Mouse (Mus musculus) ES-E14 (cell line): ENCODE measurements at regions not wholly inside any gene's neighbourhood (a gene's known extent, or its start where the extent isn't known, plus 50 kb on each side); places are given as distances from the start of the nearest gene placed in this dataset.

Experiments used
- DNase-seq: peaks from one replicate; pipeline ENCODE4 v3.0.0-alpha.2; 2013; ENCODE audit warnings: low read depth, low spot score
- H3K27ac ChIP-seq: 2 replicates; pipeline ENCODE4 v1.5.1; 2012; ENCODE audit warnings: low read depth, mild to moderate bottlenecking, low read length, moderate library complexity, mixed read lengths; ENCODE audit not compliant: poor library complexity, insufficient read depth, severe bottlenecking
- H3K36me3 ChIP-seq: 2 replicates; pipeline ENCODE4 v1.6.1; 2012; ENCODE audit warnings: mild to moderate bottlenecking, low read length, moderate library complexity, mixed read lengths; ENCODE audit not compliant: control insufficient read depth, poor library complexity, insufficient read depth, severe bottlenecking
- H3K4me1 ChIP-seq, 2 experiments: fragments of 150-350 bp in 1 of 2; sonication (generic) in 1 of 2; 2 replicates each; pipeline ENCODE4 v1.6.1; 2012; ENCODE audit warnings: low read length in 2 of 2, mild to moderate bottlenecking in 1 of 2, mixed read lengths in 1 of 2; ENCODE audit not compliant: control insufficient read depth in 2 of 2, insufficient read depth in 2 of 2, poor library complexity in 1 of 2
- H3K4me3 ChIP-seq, 2 experiments: fragments of 150-350 bp in 1 of 2; sonication (generic) in 1 of 2; 2 replicates each; pipeline ENCODE4 v1.5.1; 2012; ENCODE audit warnings: low read length in 2 of 2, low read depth in 1 of 2, mild to moderate bottlenecking in 1 of 2, mixed read lengths in 1 of 2; ENCODE audit not compliant: insufficient read depth in 1 of 2, poor library complexity in 1 of 2, severe bottlenecking in 1 of 2
- H3K9ac ChIP-seq: 2 replicates; pipeline ENCODE4 v1.6.1; 2012; ENCODE audit warnings: low read depth, mild to moderate bottlenecking, low read length, mixed read lengths; ENCODE audit not compliant: poor library complexity, insufficient read depth, severe bottlenecking
- H3K9me3 ChIP-seq: fragments of 150-350 bp; sonication (generic); 2 replicates; pipeline ENCODE4 v1.6.1; 2012; ENCODE audit warnings: low read depth, mild to moderate bottlenecking, low read length; ENCODE audit not compliant: control insufficient read depth, insufficient read depth
- CHD2 ChIP-seq: IDR thresholded peaks from 2 replicates; pipeline ENCODE4 v1.6.1; 2014; ENCODE audit warnings: mild to moderate bottlenecking, low read depth, low read length, inconsistent platforms
- HCFC1 ChIP-seq: IDR thresholded peaks from 2 replicates; pipeline ENCODE4 v1.6.1; 2012; ENCODE audit warnings: low read length, inconsistent platforms, borderline replicate concordance; ENCODE audit not compliant: insufficient read depth
- MAFK ChIP-seq: IDR thresholded peaks from 2 replicates; pipeline ENCODE4 v1.6.1; 2014; ENCODE audit warnings: mild to moderate bottlenecking, low read depth, low read length, inconsistent platforms; ENCODE audit not compliant: insufficient read depth
- ZC3H11A ChIP-seq: IDR thresholded peaks from 2 replicates; pipeline ENCODE4 v1.6.1; 2012; ENCODE audit warnings: low read depth, mild to moderate bottlenecking, inconsistent platforms, low read length, borderline replicate concordance
- ZNF384 ChIP-seq: IDR thresholded peaks from 2 replicates; pipeline ENCODE4 v1.6.1; 2012; ENCODE audit warnings: low read depth, low read length, inconsistent platforms
- in situ Hi-C, 2 experiments: fragments of 600-800 bp; cut with MboI; formaldehyde crosslinking; loops; one replicate each; pipeline ENCODE4 v1.15.1; 2025; ENCODE audit warnings: low sequenced_read_pairs in 2 of 2, inconsistent platforms in 1 of 2; ENCODE audit not compliant: unreplicated experiment in 2 of 2

DNA sequence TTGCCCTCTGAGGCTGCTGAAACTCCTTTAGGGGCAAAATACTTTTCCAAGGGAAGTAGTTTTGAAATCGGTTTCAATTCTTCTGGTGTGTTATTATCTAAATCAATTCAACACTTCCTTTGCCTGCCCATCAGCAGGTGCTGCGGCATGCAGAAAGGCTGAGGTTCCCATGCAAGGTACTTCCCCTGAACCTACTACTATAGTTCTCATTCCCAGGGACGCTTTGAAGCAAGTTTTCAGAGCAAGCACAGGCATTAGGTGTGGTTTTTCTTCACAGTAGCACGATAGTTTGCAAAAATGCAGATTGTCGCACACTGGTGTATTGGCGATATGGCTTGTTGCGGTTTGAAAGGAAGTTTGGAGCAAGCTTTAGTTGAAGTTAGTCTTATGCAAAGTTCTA is 183.5 kb upstream of the Erbb4 start:
- Histone ChIP-seq H3K36me3 (no peaks in the 10 kb centered on the region), H3K4me3 (no peak overlapping the region), H3K9me3 (no peaks in the 10 kb centered on the region), H3K9ac (no peak overlapping the region), H3K4me1 (no peaks in the 10 kb centered on the region), H3K27ac (no peak overlapping the region)
- in situ Hi-C loops = no loop called here
- no peak for DNase-seq
- TF ChIP-seq ZC3H11A (no peak), ZNF384 (no peak), CHD2 (no peak), HCFC1 (no peak), MAFK (no peak)

DNA sequence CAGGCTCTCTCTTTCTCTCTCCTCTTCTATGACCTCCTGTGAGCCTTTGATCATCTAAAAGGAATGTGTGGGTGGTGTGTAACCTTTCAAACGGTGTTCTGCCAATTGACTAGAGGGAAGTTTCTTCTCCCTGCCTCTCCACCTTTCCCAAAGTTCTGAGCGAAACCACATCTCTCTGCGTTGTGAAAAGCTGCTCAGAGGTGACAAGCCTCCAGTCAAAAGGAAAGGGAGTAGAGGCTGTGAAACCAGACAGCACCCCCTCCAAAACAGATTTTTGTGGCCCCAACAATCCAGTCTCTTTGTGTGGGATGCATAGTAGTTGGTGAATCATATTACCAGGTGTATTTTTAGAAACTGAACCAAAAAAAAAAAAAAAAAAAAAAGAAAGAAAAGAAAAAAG is 178.5 kb upstream of the Erbb4 start:
- Histone ChIP-seq H3K27ac (no peak overlapping the region), H3K9me3 (no peaks in the 10 kb centered on the region), H3K36me3 (no peaks in the 10 kb centered on the region), H3K4me3 (no peak overlapping the region), H3K9ac (no peak overlapping the region), H3K4me1 (no peaks in the 10 kb centered on the region)
- in situ Hi-C loops = no loop called here
- TF ChIP-seq ZC3H11A = no peak
- TF ChIP-seq MAFK = no peak
- TF ChIP-seq HCFC1 = no peak
- TF ChIP-seq CHD2 = no peak
- no peak for TF ChIP-seq ZNF384
- DNase-seq = no peak

DNA sequence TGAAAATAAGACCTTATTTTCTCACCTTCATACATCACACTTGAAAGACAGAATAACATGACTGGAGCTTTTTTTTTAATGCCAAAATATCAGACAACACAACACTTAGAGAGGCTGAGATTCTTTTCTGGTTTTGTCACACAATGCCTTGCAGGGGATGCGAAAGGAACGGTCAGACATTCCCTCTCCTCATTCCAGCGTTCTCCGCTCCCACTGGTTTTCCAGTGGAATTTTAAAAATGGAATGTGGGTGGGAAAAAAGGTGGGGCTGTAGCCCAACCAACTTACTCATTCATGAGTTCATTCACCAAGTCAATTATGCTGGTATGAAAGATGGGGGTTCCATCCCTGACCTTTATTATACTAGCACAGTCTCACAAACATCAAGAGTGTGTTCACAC is 169.6 kb upstream of the Erbb4 start:
- H3K4me3 ChIP-seq = no peak overlapping the region
- DNase-seq = no peak
- H3K9me3 ChIP-seq = no peaks in the 10 kb centered on the region
- in situ Hi-C loops = no loop called here
- no peak overlapping the region for H3K27ac ChIP-seq
- no peaks in the 10 kb centered on the region for H3K4me1 ChIP-seq
- TF ChIP-seq CHD2 = no peak
- no peak for TF ChIP-seq HCFC1
- no peak for TF ChIP-seq MAFK
- TF ChIP-seq ZNF384 = no peak
- TF ChIP-seq ZC3H11A = no peak
- H3K36me3 ChIP-seq = no peaks in the 10 kb centered on the region
- H3K9ac ChIP-seq = no peak overlapping the region

DNA sequence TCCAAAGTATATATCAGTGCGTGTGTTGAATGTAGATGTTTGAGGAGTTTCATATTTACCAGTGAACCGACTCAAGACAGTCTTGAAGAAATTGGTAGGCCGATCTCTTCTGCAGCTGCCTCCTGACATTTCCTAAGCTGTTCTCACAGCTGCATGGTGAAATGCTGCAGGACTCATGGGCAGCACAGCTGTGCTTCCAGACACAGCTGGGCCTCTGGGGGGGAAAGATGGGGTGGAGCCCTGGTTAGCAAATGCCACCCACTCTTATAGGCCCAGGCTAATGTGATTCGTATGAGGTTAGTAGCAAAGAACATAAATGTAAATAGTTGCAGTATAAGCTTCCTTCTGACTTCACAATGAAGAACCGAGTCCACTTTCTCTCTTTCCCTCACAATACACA is 139.8 kb upstream of the Erbb4 start:
- Histone ChIP-seq H3K27ac (no peak overlapping the region), H3K9ac (no peak overlapping the region), H3K36me3 (no peaks in the 10 kb centered on the region), H3K9me3 (no peaks in the 10 kb centered on the region), H3K4me3 (no peak overlapping the region), H3K4me1 (no peaks in the 10 kb centered on the region)
- TF ChIP-seq HCFC1 = no peak
- in situ Hi-C loops = loop anchor here (10.0 to 25.0 kb wide), 2 partner anchors 515 to 527 kb away; no protein-coding TSS in a partner anchor
- no peak for DNase-seq

DNA sequence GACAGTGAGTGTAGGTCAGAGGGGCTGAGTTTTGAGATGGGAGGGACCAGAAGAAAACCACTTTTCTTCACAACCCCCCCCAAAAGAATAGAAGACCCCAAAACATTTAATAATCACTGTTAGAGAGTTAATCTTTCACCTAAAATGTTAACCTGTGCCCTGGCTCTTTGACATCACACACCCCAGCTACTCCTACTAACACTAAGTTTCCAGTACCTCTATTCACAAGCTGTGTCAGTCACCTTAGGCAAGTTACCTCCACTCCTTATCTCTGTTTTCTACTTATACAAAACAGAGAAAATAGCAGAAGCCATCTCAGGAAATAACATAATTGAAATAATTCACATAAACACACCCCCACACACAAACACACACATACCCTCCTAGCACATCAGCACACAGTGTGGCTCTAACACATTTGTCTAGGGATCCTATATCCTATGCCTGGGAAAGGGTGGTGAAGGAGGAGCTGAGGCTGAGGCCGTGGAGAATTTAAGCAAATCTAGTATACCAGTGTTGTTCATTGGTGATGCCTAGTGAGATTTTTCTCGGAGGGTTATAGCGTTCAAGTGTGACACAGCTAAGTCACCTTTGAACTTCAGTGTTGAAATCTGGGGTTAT is 134.5 kb upstream of the Erbb4 start:
- DNase-seq = no peak
- no peak overlapping the region for H3K27ac ChIP-seq
- H3K4me1 ChIP-seq = no peaks in the 10 kb centered on the region
- H3K9ac ChIP-seq = no peak overlapping the region
- H3K9me3 ChIP-seq = no peaks in the 10 kb centered on the region
- no peak overlapping the region for H3K4me3 ChIP-seq
- no peaks in the 10 kb centered on the region for H3K36me3 ChIP-seq
- TF ChIP-seq CHD2 = no peak
- TF ChIP-seq MAFK = no peak
- TF ChIP-seq HCFC1 = no peak
- no peak for TF ChIP-seq ZC3H11A
- no peak for TF ChIP-seq ZNF384
- in situ Hi-C loops = loop anchor here (10.0 to 25.0 kb wide), 2 partner anchors 520 to 532 kb away; no protein-coding TSS in a partner anchor
